Mouse (Mus musculus): ENCODE results near the gene Pcbp1.

The Pcbp1 gene

DNA sequence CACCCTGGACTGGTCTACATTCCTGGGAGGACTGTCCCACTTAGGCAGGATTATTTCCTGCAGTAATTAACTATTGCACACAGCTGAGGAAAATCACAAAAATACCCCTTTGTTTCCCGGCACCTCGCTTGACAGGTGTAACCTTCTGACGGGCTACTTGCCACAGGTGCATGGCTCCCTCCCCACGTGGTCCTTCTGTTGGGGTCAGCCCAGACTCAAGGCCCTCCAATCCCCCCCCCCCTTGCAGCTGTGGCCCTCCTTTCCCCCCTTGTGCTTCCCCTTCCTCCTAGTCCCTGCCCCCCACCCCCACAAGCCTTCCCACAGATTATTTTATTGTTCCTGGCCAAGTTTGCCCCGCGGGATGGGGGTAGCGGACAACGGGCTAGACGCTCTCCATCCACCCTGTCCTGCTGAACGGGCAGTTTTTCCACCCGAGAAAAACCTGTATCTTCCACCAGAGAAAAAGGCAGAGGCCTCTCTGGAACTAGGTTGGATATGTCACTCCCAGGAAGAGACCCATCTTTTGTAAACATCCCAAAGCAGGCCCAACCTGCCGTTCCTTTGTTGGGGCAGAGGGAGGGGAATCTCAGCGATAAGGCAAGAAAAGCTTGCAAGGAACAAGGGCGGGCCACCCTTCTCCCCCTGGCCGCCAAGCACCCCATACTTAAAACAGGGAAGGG, 2.2 kb downstream of the Pcbp1 start:
- peak; percentile 43 for DNase-seq (ENCODE audit: low spot score)

DNA sequence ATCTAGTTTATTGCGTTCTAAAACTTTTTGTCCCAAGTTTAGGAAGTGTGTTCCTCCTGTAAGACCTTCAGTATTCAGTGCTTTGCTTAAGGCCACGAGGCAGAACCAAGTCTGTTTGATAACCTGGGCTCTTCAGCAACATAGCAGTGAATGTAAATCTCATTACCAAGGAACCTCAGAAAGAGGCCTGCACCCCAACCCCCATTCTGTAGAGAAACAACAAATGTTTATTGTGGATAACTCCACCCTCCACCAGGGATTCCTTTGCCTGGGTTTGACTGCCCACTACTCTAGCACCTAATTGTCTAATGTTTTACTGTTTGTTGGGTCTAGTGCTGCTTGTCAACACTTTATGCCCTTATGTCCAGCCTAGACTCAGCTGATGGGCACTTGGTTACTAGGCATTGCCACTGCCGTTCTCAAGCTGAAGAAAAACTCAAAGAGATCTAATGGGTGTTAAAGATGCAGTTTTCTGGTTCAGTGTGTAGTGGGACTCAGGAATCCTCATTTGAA, 2.8 kb downstream of the Pcbp1 start:
- DNase-seq (ENCODE audit: low spot score) = no peak

DNA sequence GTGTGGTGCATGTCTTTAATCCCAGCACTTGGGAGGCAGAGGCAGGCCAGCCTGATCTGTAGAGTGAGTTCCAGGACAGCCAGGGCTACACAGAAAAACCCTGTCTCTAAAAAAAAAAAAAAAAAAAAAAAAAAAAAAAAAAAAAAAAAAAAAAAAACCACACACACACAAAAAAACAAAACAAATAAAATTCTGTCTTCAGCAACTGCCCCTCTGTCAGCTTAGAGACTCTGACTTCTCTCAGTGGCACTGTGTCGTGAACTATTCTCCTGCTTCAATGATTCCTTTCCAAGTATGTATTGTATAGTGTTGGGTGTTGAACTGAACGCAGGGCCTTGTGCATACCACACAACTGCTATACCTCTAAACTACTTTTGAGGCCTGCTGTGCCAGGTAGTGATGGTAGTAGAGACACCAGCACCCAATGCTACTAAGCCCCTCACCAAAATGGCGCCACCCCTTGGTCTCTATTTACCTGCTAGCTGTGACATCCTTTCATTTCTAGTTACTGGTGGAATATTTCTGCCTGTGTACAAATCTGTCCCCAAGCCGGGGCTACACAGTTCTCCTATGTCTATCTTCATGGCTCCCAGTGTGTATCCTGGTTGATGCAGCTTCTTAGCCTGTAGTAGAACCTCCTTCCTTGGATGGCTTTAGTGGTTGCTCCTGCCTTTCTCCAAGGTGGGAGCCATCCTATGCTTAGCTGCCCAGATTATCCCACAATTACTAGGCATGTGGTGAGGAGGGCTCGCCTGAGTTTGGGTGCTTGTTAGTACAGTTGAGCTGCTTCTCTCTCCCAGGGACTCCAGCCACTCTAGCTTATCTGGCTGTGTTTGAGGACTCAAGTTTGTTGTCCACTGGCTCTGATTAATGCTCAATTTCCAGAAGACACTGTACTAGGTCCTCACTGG, 3.9 kb downstream of the Pcbp1 start:
- DNase-seq (ENCODE audit: low spot score) = no peak

DNA sequence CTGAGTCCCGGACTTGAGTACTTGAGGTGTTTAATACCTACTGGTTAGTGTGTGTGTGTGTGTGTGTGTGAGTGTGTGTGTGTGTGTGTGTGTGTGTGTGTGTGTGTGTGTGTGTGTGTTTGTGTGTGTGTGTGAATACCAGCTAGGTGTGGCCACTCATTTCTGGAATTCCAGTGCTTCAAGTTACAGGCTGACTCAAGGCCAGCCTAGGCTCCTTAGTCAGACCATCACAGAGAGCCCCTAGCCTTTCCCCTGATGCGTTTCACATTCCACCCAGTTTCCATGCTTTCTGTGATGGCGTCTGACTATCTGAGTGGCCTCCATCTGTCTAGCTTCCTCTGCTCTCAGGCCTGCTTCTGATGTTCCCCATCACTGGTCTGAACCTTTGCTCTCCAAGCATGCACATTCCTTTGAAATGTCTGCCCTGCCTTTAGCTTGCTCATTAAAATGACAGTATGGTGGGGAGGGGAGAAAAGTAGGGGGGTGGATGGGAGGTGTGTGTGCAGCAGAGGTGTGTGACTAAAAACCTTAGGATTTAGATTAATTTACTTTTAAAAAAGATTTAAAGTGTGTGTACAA, 6.3 kb downstream of the Pcbp1 start:
- DNase-seq (ENCODE audit: low spot score) = no peak

DNA sequence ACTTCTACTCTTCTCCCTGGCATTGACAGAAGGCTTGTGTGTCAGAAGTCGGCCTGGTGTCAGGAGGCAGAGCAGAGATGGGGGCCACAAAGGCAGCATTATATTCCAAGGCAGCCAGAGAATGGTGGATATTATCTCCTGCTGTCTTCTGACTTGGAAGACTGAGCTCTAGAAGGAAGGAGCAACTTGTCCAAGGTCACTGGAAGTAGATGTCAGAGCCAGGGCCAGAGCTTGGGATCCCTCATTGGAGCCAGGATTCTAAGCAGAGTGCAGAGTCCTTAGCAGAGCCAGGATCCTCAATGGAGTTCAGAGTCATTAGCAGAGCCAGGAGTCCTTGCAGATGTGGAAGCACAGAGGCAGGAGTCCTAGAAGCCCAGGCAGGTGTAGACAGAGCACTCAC, 10.1 kb downstream of the Pcbp1 start:
- no peak for DNase-seq (ENCODE audit: low spot score)

DNA sequence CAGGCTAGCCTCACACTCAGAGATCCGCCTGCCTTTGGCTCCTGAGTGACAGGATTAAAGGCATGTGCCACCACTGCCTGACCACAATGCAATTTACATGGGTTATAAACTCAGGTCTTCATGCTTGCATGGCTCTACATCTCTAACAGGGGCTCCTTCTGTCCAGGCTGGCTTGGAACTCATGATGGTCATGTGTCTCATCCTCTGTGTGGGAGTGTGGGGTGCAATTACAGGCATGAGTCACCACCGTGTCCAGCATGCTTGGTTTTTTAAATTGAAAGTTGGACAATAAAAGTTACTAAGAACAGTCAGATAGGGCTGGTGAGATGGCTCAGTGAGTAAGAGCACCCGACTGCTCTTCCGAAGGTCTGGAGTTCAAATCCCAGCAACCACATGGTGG, 12.8 kb downstream of the Pcbp1 start:
- DNase-seq (ENCODE audit: low spot score) = no peak

DNA sequence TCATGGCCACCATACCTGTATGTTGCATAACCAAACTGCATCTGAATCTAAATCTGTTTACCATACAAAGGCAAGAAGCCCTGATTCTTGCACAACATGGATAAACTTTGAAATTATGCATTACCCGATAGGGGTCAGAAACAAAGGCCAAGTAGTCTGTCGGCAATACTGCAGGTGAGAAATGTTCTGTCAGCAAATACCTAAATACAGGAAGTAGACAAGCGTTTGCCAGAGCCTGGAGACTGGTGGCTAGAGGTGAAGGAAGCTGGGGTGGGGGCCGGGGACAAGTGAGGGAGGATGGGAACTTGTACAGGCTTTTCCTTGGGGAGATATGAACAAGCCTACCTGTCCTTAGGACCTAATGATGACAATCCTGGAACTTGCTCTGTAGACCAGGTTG, 15.1 kb downstream of the Pcbp1 start:
- DNase-seq (ENCODE audit: low spot score) = no peak

DNA sequence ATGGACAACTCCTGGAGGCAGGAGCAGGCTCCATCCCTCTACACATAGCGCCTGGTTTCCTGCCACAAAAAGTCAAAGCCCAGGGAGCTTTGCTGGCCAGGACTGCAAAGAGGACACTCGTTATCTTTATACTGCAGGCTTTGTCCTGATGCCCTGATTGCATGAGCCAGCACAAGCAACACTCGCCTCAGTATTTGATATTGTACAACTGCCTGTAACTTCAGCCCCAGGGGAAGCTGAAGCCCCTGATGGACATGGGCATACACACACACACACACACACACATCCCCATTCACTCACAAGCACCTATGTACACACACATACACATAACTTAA, 16.3 kb downstream of the Pcbp1 start:
- no peak for DNase-seq (ENCODE audit: low spot score)

DNA sequence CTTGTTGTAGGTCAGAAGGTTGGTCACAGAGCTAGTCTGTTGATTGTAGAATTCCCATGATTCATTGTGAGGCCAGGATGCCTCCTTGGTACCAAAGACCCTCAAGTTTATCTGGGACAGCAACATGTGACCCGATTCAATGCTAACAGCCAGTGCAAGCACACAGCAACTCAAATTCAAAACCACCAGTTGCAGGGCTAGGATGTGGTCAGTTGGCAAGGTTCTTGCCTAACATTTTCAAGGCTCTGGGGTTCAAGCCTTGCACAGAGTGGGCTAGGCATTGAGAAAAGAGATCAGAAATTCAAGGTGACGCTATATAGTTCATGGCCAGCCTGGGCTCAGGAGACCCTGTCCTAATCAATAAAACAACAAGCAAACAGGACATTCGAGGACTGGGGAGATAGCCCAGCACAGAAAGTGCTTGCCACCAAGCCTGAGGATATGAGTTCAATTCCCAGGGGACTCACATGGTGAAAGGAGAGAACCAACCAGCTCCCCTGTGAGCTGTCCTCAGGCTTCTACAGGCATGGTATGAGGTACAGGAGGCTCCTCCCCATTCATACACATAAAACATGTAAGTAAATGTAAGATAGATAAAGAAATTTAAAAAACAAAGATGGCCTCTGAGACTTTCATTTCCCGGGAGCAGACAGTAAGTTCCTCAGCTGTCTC, 16.8 kb downstream of the Pcbp1 start:
- DNase-seq (ENCODE audit: low spot score) = no peak

DNA sequence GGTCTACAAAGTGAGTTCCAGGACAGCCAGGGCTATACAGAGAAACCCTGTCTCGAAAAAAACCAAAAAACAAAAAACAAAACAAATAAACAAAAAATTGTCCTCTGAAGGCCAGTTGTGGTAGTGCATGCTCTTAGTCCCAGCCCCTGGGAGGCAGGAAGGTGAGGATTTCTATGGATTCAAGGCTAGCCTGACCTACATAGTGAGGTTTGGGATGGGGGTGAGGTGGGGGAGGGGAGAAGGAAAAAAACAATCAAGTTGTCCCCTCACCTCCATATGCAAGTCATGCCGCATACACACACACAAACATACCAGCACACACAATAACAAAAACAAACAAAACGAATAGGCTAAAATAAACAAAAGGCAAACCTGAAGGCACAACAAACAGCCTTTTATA, 17.4 kb downstream of the Pcbp1 start:
- DNase-seq (ENCODE audit: low spot score) = no peak

DNA sequence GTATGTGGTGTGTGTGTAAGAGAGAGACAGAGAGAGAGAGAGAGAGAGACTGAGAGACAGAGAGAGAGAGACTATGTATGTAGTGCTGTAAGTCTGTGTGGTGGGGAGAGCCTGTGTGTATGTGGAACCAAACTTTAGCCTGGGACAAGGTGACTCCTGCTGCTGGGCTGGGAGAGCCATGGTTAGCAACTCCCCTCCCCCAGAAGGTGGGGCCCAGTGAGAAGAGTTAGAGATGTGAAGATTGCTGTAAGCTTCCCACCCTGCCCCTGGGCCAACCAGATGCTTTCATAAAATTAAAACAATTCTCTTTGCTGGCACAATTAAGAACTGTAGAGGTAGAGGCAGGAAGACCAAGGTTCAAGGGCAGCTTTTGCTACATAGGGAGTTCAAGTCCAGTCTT, 19.0 kb downstream of the Pcbp1 start:
- DNase-seq (ENCODE audit: low spot score) = no peak

DNA sequence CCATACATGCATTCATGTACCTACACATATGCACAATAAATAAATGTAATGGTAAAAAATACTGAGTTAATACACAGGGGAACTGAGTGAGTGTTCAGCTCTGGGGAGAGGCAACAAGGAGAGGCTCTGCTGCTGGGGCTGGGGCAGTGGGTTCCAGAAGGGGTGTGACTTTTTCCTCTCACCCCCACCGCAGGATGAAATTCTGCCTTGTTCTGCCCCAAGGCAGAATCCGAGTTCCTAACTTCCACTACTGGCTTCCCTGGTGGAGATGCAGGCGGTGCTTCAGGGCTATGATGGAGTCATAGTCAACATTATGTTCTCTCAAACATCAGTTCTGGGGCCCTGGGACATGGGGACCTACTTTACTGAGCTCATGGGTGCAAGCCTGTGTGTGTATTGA, 19.8 kb downstream of the Pcbp1 start:
- no peak for DNase-seq (ENCODE audit: low spot score)

DNA sequence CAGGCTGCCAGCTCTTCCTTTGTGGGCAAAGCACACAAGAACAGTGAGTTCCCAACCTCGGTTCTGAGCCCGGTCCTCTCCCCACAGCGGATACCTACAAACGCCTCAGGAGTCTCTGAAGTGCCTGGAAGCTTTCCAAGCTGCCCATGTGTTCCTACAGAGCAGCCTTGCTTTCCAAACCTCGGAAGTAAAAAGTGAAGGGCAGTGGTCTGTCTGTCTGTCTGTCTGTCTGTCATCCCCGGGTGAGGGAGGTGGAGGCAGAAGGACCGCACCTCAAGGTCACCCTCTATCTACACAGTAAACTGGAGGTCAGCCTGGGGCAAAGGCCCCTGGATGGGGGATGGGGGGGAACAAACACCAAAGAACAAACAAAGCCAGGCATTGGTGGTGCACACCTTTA, 20.4 kb downstream of the Pcbp1 start:
- DNase-seq (ENCODE audit: low spot score) = peak; percentile 70

DNA sequence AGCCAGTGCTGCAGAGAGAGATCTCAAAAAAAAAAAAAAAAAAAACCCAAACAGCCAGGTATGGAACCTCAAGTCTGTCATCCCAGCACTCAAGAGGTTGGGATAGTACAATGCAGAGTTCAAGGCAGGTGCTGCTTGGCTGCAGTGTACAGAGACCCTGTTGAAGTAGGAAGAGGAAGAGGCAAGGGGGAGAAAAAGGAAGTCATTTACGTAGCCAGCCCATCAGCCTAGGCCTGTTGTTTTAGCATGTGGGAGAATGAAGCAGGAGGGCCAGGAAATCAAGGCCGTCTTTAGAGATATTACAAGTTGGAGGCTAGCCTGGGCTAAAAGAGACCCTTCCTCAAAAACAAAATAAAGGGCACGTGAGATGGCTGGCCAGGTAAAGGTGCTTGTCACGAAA, 22.6 kb downstream of the Pcbp1 start:
- DNase-seq (ENCODE audit: low spot score) = no peak

DNA sequence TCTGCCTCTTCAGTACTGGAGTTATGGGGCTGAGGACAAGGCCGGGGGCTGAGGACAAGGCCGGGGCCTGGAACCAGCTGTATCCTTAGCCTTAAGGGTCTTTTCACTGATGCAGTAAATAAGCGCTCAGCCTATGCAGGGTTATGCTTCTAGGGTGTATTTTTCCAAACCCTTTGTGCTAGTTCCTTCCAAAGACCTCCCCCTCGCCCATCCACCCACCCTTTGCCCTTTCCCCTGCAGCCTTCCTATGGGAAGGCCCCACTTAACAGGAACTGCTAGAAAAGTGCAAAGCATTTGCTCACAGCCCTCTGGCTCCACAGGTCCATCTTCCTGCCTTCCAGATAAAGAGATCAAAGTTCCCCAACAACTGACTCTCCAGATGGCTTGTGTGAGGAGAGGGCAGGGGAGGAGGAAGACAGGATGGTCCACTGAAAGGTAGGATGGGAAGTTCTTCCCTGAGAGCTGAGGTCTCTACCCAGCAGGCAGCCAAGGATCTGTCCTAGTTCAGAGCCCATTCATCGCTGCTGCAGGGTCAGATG, 26.5 kb downstream of the Pcbp1 start:
- DNase-seq (ENCODE audit: low spot score) = no peak

DNA sequence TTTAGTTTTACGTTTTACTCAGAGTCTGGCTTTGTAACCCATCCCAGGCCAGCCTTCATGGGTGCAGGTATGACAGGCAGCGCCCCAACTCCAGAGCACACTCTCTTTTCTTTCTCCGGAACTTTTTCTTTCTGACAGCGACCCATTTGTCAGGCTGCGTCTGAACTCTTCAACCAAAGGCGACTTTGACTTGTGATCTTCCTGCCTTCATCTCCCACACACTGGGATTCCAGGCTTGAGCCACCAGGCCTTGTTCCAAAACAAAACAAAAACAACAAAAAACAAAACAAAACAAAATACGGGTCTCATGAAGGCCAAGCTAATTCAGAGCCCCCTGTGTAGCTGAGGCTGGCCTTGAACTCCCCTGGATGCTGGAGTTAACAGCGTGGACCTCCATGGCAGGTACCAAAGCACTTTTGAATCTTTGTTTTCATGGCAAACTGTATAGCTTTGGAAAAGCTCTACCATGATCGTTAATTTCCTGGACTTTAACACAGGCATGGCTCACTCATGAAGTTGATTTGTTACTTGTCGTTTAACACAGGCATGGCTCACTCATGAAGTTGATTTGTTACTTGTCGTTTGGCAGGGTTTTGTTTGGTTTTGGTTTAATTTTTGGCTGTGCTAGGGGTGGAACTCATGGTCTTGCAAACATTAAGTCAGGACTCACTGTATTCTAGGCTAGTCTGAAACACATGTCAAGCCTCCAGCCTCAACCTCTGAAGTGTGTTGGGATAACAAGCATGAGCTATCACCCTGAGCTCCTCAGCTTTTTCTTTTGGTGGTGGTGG, 28.0 kb downstream of the Pcbp1 start:
- no peak for DNase-seq (ENCODE audit: low spot score)

DNA sequence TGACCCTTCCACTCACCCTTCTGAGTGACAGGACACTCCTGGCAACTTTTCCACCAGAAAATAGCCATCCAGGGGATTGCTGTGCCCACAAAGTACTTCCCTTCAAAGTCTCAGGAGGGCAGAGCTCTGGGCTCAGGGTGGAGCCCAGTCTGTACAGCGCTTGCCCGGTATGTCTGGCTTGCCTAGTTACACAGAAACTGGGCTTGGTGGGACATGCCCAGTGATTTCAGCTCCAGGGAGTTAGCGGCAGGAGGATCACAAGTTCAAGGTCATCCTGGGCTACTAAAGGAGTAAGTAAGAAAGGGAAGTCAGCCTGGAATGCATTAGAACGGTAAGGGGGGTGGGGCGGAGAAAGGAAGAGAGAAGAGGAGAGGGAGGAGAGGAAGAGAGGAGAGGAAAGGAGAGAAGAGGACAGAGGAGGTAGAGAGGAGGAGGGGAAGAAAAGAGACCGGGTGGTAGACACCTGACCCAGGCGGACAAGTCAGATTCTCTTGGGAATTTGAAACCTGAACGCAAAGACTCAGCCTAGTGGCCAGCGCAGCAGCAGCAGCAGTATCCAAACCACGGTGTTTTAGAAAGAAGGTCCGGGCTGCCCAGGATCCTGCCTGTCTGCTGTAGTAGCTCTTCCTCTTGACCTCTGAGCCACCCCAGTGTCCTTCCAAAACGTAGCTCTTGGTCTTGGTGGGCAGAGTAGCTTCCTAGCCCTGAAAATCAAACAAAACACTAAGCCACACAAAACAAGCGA, 28.9 kb downstream of the Pcbp1 start:
- peak; percentile 56 for DNase-seq (ENCODE audit: low spot score)

DNA sequence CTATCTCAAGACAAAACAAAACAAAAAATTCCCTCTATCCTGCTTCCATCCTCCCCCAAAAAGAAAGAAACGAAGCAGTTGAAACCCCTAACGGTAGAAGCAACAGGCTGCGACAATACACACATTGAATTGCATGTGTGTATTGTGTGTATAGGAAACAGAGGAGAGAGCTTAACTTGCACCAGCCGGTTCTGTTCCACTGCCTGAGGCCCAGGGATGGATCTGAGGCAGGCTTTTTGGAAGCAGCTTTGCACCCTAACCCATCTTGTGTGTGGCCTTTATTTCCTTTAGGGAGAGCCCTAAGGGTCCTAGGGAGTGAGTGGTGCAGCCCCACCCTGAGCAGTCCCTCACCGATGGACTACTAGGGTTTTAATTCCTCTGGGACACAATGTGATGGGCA, 29.5 kb downstream of the Pcbp1 start:
- no peak for DNase-seq (ENCODE audit: low spot score)

DNA sequence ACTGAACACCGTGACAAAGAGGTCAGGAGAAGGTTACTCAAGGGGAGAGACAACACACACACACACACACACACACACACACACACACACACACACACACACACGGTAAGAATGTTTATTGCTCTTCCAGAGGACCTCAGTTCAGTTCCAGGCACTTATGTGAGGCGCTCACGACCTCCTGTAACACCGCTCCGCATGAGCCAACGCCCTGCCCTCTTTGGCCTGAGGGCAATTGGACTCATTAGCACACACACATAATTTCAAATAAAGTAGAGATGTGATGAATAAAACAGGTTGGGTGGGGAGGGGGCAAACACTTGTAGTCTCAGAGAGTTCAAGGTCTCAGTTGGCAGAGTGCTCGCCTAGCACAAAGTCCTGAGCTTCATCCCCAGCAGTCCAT, 30.0 kb downstream of the Pcbp1 start:
- no peak for DNase-seq (ENCODE audit: low spot score)

DNA sequence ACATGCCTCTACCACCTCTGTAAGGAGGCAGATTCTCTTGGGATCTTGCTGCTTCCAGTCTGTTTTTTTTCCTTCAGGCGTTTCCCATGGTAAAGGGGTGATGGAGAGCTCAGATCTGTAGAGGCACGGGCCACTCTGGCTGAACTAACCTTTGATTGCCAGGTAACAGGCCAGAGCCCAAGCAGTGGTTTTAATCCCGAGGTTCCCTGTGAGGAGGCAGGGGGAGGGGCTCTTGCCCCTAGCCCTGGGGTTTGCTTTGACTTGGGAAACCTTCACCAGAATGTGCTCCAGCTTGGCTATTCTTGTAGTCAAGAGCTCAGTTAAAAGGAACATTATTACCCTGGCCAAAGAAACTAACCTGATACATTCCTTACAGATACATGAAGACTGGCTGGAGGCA, 30.5 kb downstream of the Pcbp1 start:
- no peak for DNase-seq (ENCODE audit: low spot score)

DNA sequence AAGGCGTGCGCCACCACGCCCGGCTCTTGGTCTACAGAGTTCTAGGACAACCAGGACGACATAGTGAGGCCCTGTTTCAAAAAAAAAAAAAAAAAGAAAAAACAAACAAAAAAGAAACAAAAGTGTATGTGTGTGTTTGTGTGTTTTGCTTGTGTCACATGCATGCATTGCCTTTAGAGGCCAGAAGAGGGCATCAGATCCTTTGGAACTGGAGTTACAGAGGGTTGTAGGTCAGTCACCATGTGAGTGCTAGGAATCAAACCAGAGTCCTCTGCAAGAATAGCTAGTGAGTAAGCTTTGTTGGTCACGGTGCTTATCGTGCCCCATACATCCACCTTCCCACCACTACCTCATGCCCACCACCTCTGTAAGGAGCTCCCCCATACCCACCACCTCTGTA, 31.4 kb downstream of the Pcbp1 start:
- DNase-seq (ENCODE audit: low spot score) = no peak
